Mouse (Mus musculus) lung, postnatal 10 days (tissue): ENCODE measurements around the gene Asf1b.

Experiments used
- DNase-seq: peaks from one replicate; pipeline ENCODE4 v3.0.0; 2021

Gene Asf1b

DNA sequence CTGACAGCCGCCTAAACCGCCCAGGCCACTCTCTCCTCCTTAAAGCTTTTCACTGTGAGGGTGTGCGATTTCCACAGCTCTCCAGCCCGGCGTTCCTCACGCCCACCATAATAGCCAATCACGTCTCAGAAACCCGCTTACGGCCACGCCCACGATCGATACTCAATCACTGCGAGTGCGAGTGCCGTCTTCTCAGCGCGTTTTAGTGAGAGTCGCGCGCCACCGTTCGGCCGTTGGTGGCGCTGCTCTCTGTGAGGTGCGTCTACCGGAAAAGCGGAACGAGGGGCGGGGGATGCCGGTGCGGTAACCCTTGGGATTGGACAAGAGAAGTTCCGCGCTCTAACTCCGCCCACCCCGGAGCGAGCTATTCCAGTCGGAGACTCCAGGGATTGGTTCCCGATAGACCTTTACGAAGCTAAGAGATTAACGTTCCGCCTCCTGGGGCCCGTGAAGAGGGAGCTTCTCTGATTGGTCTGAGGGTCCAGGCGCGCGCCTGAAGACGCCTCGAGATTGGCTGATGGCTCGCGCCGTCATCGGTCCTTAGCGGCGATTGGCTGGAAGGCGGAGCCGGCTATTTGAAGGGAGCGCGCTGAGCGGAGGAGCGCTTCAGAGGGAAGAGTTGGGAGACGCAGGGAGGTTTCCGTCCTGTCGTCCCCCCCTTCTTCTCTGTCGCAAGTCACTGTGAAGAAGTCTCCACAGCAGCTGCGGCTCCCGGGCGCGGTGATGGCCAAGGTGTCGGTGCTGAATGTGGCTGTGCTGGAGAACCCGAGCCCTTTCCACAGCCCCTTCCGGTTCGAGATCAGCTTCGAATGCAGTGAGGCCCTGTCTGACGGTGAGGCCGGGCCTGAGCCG is at the start of gene Asf1b, which contains the start of gene Gm10644:
Gene Asf1b (plus strand): TSS at position 402 of the 852 bp plus-strand sequence.
Gene Gm10644 (minus strand): TSS at position 100 of the 852 bp plus-strand sequence.
- DNase-seq: peak; percentile 100

DNA sequence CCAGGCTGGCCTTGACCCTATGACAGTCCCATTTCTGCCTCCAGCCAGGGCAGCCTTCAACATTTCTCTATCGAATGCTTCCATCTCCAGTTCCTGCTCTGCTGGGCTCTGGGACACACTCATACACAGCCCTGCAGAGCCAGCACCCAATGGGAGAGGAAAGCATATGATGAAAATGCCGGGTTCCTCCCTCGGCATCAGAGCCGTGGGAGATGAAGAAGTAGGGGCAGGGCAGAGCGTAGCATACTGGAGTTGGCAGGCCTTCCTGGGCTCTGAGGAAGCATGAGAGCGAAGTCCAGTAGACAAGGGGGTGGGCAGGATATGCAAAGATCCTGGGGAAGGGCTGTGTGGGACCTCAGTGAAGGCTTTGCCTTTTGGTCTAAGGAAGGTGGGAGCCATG is 46.7 kb upstream of the Asf1b start:
- no peak for DNase-seq

DNA sequence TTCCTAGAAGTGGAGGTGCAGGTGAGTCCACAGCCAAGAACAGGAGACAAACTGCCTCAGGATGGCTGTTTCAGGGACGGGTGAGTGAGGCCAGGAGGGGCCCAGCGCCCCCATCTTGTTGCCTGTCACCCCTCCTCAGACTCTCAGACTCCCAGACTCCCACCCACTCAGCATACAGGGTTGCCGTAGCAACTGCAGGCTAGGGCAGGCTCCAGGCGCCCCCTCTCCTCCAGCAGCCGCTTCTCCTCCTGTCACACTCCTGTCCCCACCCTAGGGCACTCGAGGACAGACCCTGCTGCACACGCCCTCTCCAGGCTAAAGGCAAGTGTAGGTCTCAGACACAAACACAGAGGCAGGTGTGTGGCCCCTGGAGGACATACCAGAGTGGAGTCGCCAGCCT is 46.0 kb upstream of the Asf1b start:
- DNase-seq: no peak

DNA sequence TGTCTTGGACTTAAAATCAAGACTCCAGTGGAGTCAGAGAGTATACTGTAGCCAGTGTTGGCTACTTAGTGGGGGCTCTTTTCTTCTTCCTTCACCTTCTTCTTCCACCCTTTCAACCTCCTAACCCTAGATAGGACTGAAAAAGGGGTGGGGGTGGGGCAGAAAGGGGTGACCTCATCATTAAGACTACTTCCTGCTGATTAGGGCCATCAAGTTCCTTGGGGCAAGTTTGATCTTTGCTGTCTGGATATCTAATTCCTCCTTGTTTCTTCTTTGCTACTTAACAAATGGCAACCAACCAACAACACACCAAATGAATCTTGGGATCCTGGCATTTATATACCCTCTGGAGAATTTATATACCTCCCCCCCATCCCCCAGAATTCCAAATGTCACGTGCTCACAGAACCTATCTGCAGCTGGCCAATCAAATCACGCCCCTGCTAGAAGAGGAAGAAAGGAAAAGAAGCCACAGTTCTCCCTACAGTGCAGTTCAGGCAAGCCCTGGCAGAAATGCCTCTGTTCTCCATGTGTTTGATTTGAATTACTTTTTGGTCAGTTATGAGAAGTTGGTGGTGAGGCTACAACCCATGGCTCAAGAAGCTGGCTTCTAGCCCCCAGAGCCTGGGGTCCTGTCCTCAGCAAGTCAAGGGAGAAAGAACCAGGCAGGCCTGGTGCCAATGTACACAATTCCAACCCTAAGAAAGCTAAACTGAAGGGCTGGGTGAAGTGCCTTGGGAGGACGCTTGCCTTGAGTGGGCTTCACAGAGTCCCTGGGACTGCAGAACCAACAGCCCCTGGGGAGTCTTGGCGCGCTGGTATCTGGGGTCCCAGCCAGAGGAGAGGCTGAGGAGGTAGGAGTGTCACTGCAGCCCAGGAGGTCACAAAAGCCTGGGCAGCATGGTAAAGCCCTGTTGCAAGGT is 43.2 kb upstream of the Asf1b start:
- peak; percentile 52 for DNase-seq

DNA sequence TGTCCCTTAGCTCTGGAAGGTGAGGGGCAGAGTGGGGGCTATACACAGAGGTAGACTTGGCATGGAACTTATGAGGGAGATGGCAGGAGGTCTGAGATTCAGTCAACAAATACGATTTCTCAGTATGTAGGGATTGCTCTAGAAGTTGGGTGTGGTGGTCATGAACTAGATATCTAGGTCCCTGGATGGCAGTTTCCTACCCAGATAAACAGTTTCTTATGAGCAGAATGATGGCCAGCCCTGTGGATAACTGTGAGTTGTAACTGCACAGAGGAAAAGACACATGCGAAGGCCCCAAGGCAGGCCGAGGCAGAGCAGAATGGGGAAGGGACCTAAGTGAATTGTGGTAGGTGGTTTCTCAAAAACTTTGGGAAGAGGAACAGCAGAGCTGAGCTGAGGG is 41.1 kb upstream of the Asf1b start:
- DNase-seq: no peak

DNA sequence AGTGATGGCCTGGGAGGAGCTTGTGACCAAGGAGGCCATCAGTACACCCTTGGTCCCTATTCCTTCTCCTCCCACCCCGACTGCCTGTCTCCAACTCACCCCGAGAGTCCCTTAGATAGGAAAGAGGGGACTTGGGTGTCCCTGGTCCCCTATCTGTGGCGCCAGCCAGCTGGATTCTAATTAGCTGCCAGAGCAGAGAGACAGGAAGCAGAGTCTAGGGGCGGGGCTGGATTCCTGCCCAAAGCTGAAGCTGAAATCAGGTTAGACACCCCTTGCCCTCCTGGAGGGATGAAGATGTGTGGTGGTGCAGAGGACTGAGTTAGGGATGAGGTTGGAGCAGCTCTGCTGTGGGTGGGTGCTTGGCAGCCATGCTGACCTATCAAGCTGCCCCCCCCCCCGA is 40.4 kb upstream of the Asf1b start:
- DNase-seq: peak; percentile 62

DNA sequence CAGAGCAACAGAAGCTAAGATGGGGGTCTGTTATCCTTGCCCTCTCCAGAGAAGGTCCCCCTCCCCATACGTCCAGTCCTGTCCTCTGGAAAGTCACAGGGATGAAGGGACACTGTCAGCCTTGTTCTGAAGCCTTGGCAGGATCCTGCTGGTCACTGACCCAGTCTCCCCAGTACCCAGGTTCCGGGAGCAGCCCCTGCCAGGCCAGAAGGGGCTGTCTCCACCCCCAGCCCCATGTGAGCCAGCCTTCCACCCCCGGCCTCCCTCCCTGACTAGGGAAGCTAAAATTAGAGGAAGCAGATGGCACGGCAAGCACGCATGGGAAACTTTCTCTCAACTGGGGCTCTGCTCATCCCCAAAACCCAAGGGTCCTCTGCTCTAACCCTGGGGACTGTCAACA is 39.3 kb upstream of the Asf1b start:
- no peak for DNase-seq

DNA sequence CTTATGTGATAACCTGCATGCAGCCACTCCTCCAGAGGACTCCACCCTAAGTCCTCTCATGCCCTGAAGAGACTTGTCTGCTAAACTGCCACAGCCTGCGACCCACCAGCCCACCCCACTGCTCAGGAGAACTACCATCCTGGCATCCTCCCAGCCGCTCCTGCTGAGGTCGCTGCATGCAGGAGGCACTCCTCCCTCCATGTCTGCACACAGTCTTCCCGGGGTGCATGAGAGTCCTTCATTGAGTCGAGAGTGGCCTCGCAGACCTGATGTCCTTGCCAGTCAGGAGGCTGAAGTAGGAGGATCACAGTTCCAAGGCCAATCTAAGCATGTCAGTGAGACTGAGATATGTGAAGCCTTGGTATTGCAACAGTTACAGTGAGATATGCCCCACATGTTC is 37.7 kb upstream of the Asf1b start:
- no peak for DNase-seq

DNA sequence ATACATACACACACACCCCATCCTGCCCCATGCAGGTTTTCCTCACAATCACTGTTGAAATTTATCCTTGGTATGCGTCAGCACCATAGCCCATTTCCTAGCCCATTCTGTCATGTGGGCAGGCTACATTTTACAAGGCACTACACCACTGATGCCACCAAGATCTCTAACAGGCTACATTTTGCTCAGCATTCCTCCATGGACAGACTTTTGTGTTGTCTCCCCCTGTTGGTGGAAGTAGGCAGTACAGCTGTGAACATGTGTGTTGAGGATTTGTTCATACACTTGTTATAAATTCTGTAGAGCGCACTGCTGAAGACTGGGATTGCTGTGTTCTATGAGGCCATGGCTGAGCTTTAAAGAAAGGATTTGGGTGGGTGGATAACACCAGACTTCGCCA is 33.7 kb upstream of the Asf1b start:
- DNase-seq: peak; percentile 92

DNA sequence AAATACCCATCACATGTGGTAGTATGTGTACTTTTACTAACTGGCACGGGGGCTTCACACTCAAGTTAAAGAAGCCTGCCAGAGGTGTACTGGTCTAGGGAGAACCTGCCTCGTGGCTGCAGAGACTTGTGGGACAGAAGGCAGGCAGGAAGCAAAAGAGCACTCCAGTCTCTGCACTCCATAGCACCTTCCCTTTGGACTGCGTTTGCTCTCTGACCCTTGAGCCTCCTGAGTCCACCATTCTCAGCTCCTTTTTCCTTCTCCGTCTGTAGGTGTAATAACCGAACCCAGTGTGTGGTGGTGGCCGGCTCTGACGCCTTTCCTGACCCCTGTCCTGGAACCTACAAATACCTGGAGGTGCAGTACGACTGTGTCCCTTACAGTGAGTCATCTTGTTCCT is 32.6 kb upstream of the Asf1b start:
- DNase-seq: no peak

DNA sequence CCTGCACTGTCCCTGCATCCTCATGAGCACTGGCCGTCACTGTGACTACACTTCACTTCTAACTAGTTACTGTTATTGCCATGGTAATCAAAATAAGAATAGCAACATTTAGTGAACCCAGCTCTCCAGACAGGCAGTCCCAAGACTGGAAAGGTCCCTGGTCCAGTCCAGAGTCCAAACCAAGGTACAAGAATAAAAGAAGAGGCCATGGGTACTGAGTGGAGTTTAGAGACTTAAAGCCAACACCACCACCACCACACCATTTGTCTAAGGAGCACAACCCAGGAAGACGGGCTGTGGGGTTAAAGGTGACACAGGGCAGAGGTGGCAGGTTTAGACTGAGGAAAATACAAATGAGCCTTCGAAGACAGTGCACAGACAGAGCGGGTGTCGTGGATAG is 30.7 kb upstream of the Asf1b start:
- no peak for DNase-seq

DNA sequence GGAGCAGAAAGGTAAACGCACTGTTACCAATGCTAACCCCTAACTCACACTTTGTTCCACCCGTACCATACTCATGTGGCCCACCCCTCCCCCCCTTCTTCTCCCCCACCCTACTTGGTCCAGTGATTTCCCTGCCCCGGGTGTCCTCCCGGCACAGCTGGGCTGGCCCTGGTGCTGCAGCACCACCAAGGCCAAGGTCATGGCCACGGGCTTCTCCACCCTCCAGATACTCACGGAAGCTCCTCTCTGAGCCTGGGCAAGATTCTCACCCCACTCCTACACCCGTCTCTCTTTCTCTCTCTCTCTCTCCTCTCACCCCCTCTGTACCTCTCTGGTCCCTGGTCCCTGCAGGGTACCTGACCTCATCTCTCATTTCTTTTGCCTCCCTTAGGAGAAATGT is 29.0 kb upstream of the Asf1b start:
- DNase-seq: no peak

DNA sequence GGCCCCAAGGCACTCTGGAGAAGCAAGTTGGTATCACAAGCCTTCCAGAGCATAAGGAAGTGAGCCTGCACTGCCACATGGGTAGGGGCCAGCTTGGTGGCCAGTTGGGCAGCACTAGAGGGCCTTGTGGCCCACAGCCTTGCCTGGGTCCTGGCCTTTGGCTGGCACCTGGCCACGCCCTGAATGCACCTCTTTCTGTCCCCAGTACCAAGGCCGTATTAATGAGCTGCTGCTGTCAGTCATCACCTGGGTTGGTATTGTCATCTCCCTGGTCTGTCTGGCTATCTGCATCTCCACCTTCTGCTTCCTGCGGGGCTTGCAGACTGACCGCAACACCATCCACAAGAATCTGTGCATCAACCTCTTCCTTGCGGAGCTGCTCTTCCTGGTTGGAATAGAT is 21.1 kb upstream of the Asf1b start:
- DNase-seq: no peak

DNA sequence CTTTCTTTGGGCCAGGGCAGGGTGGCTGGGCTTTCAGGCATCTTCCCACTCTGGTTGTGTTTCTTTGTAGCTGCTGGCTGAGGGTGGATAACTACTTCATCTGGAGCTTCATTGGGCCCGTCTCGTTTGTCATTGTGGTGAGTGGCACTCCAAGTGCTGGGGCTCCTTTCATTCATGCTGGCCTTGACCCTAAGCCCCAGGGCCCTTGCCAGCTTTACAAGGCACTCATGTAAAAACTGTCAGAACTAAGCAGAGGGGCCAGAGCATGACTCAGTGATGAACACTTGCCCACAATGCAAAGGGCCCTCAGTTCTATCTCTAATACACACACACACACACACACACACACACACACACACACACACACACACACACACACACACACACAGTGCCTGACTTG is 20.3 kb upstream of the Asf1b start:
- DNase-seq: no peak

DNA sequence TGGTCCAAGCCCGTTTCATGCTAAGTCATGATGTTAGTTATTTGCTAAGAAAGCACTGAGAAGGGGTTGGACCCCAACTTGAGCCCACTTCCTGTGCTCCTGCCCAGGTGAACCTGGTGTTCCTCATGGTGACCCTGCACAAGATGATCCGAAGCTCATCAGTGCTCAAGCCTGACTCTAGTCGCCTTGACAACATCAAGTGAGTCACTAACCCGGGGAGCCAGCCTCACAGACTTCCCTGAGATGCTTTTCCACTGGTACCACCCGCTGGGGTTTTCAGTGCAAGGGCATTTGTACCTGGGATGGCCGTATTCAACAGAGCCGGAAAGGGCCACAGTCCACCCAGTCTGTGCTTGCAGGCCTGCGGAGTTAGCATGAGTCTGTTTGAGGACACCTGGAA is 19.9 kb upstream of the Asf1b start:
- DNase-seq: no peak

DNA sequence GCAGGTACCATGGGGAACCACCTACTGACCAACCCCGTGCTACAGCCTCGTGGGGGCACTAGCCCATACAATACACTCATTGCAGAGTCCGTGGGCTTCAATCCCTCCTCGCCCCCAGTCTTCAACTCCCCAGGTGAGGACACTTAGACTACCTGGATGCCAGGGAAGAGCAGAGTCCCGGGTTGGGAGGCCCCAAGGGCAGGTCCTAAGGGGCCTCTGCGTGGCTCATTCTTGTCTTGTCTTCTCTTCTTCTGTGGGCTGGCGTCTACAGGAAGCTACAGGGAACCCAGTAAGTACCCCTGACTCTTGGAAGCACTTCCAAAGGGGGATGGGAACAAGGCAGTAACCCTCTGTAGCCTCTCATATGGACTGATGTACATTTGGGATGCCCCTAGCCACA is 17.7 kb upstream of the Asf1b start:
- no peak for DNase-seq

DNA sequence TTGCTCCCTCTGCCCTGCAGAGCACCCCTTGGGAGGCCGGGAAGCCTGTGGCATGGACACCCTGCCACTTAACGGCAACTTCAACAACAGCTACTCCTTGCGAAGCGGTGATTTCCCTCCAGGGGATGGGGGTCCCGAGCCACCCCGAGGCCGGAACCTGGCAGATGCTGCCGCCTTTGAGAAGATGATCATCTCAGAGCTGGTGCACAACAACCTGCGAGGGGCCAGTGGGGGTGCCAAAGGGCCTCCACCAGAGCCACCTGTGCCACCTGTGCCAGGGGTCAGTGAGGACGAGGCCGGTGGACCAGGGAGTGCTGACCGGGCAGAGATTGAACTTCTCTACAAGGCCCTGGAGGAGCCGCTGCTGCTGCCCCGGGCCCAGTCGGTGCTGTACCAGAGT is 17.0 kb upstream of the Asf1b start:
- DNase-seq: no peak

DNA sequence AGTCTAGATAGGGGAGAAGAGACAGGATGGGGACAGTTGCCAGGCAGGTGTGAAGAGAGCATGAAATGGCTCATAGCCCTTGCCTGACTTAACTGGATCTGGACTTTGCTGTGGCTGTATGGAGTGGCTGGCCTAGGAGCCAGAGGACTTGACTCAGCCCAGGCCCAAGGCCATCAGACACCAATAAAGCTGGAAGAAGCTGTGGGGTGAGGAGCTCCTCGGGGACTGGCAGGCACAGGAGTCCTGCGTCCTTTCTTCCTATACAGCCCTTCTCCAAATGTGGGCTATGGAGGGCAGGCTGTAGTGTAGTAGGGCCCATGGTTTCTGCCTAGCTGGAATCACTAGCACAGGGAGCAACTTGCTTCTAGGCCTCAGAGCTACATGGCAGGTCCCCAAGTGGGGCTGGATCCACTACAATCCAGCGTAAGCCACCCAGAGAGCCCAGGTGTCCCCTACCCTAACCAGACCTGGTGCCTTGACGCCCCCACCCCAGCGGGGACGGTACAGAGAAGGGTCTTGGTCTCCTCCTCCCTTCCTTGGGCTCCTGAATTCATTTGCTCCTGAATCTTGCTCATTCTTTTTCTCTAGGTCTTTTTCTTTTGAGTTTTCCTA is 14.1 kb upstream of the Asf1b start:
- no peak for DNase-seq

DNA sequence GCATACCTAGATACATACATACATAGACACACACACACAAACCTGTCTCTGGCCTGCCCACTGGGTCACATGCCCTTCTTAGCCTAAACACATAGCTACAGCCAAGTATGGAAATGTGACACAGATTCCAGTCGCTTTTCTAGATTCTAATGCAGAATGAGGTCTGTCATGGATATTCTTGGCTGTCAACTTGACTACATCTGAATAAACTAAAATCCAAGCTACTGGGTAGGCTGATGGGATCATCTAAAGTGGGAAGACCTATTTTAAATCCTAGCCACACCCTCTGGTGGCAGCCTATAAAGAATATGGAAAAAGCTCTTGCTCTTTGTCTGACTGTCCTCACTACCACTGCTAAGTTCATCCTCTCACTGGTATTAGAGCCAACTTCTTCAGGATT is 12.9 kb upstream of the Asf1b start:
- no peak for DNase-seq

DNA sequence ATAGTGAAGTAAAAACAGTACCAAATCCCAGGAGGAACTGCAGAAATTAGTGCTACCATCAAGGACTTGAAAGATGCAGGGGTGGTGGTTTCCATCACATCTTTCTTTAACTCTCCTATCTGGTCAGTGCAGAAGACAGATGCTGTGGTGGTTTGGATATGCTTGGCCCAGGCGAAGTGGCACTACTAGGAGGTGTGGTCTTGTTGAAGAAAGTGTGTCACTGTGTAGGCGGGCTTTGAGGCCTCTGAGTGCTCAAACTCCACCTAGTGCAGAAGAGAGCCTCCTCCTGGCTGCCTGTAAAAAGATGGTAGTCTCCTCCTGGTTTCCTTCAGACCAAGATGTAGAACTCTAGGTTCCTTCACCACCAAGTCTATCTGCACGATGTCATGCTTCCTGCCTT is 9.8 kb upstream of the Asf1b start:
- no peak for DNase-seq

DNA sequence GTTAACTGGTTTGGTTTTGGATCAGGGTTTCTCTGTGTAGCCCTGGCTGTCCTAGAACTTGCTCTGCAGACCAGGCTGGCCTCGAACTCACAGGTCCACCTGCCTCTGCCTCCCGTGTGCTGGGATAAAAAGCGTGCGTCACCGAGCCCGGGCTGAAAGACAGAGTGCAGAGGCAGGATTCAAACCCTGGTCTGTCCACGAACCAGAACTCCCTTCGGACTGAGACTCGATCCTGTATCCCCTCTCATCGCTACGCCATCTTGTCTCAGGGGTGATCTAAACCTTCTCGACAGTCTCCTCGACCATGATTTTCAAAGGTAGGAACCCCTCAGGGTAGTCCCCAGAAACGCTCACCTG is 580 bp upstream of the Asf1b start:
- no peak for DNase-seq

DNA sequence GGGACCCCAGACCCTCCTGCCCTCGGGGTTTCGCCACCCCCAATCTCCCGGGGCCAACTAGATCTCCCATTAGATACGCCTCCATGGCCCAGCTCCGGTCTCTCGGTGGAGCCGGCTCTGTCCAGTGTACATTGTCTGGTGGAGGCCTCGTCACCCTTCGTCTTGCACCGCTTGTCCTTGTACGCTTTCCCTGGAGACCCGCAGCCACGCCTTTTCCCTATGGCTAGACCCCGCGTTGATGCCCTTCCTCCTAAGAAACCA is 581 bp downstream of the Asf1b start:
- DNase-seq: no peak

DNA sequence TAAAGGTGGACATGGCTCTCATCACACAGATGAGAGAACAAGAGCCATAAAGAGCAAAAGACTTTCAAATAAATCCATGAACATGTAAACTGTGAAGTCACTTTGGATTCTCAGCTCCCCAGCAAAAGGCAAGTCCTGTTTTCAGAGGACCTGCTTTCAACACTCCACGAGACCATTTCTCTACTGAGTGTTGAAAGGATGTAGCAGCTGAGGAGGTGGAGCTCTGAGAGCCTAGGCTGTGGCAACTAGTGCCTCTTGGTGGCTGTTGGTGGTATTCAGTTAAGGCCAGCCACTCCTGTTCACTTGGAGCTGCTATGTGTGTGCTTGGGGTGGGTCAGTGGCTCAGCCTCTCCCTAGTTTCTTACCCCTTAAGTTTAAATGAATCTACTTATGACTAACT is 1.5 kb downstream of the Asf1b start:
- DNase-seq: peak; percentile 39
